Mouse (Mus musculus): ENCODE measurements around the gene Vsx2. TPM values are rescaled to one million over a fixed set of nuclear protein-coding genes. Genes with fewer than 3 reads are reported as not detected.

Vsx2 gene
- total and polyA plus RNA-seq, 3 experiments = not detected

- H3K4me1 ChIP-seq (ENCODE audit: control insufficient read depth in 1 of 2, insufficient read depth in 2 of 2) = no peaks in the 10 kb centered on the region
- no peak overlapping the region for H3K27ac ChIP-seq (ENCODE audit: insufficient read depth, low read depth)
- H3K27me3 ChIP-seq (replicated peaks) = peaks cover 6% of the 10 kb centered on the region
- no peak for DNase-seq (ENCODE audit: extremely low read depth)
- H3K9ac ChIP-seq (ENCODE audit: insufficient read depth, low read depth) = no peak overlapping the region
- dilution Hi-C loops (cut with MboI; ENCODE audit: extremely low pct_ligation_motif_present, extremely low pct_unique_long_range_greater_than_20kb, low sequenced_read_pairs) (no loop called here), in situ Hi-C loops (cut with MboI; ENCODE audit: low pct_ligation_motif_present, low pct_unique_long_range_greater_than_20kb, low sequenced_read_pairs) (no loop called here)
- no peaks in the 10 kb centered on the region for H3K36me3 ChIP-seq (replicated peaks in 1 of 2; ENCODE audit: control insufficient read depth in 1 of 2, insufficient read depth in 1 of 2, low read length in 1 of 2)
- TF ChIP-seq RAD21 (IDR thresholded peaks at IDR 0.05; ENCODE audit: low read depth, low read length) = no peak
- TF ChIP-seq ZNF384 (IDR thresholded peaks at IDR 0.05; ENCODE audit: low read depth, low read length) = no peak
- TF ChIP-seq NELFE (IDR thresholded peaks at IDR 0.05; ENCODE audit: low read depth, low read length) = no peak
- TF ChIP-seq JUN (IDR thresholded peaks at IDR 0.05; ENCODE audit: insufficient read depth, low read depth, low read length) = no peak
- TF ChIP-seq TBP (conservative IDR thresholded peaks at IDR 0.05; ENCODE audit: low read depth, low read length) = no peak
- no peak for TF ChIP-seq MAFK (IDR thresholded peaks at IDR 0.05; ENCODE audit: insufficient replicate concordance, low read length)
- no peak for TF ChIP-seq BHLHE40 (IDR thresholded peaks at IDR 0.05; ENCODE audit: low read depth, low read length)
- no peak for TF ChIP-seq CHD2 (IDR thresholded peaks at IDR 0.05; ENCODE audit: low read length)
- H3K4me3 ChIP-seq (replicated peaks in 1 of 3; ENCODE audit: low read depth in 2 of 3, low read length in 2 of 3, poor library complexity in 1 of 3) = no peak overlapping the region
- H3K4me2 ChIP-seq (ENCODE audit: insufficient read depth, low read depth, poor library complexity, severe bottlenecking) = no peak overlapping the region
- no peaks in the 10 kb centered on the region for H3K79me2 ChIP-seq (replicated peaks; ENCODE audit: control insufficient read depth, extremely low read depth, insufficient read depth, poor library complexity, severe bottlenecking)
- no peaks in the 10 kb centered on the region for H3K9me3 ChIP-seq (replicated peaks; ENCODE audit: low read length)
Observed at GRCm38 (mm10) chr12:84624601-84625000, 55.0 kb downstream of the Vsx2 start.

- DNase-seq (ENCODE audit: extremely low read depth) = no peak
Observed at GRCm38 (mm10) chr12:84625116-84625515, 55.6 kb downstream of the Vsx2 start.

More at GRCm38 (mm10) chr12:84625116-84625515, 55.6 kb downstream of the Vsx2 start:
- H3K9ac ChIP-seq (ENCODE audit: insufficient read depth, low read depth) = no peak overlapping the region
- H3K36me3 ChIP-seq (replicated peaks in 1 of 2; ENCODE audit: control insufficient read depth in 1 of 2, insufficient read depth in 1 of 2, low read length in 1 of 2) = no peaks in the 10 kb centered on the region
- H3K4me2 ChIP-seq (ENCODE audit: insufficient read depth, low read depth, poor library complexity, severe bottlenecking) = no peak overlapping the region
- no peak overlapping the region for H3K27ac ChIP-seq (ENCODE audit: insufficient read depth, low read depth)
- dilution Hi-C loops (cut with MboI; ENCODE audit: extremely low pct_ligation_motif_present, extremely low pct_unique_long_range_greater_than_20kb, low sequenced_read_pairs) (no loop called here), in situ Hi-C loops (cut with MboI; ENCODE audit: low pct_ligation_motif_present, low pct_unique_long_range_greater_than_20kb, low sequenced_read_pairs) (no loop called here)
- H3K79me2 ChIP-seq (replicated peaks; ENCODE audit: control insufficient read depth, extremely low read depth, insufficient read depth, poor library complexity, severe bottlenecking) = no peaks in the 10 kb centered on the region
- H3K4me3 ChIP-seq (replicated peaks in 1 of 3; ENCODE audit: low read depth in 2 of 3, low read length in 2 of 3, poor library complexity in 1 of 3) = no peak overlapping the region
- H3K27me3 ChIP-seq (replicated peaks) = peaks cover 6% of the 10 kb centered on the region
- no peaks in the 10 kb centered on the region for H3K9me3 ChIP-seq (replicated peaks; ENCODE audit: low read length)
- TF ChIP-seq TCF12 (IDR thresholded peaks at IDR 0.05; ENCODE audit: low read depth, low read length) = no peak
- no peak for TF ChIP-seq EP300 (IDR thresholded peaks at IDR 0.05; ENCODE audit: low read length)
- no peak for TF ChIP-seq MAX (IDR thresholded peaks at IDR 0.05; ENCODE audit: low read length)
- no peak for TF ChIP-seq NRF1 (IDR thresholded peaks at IDR 0.05; ENCODE audit: low read depth, low read length)
- no peak for TF ChIP-seq ZNF384 (IDR thresholded peaks at IDR 0.05; ENCODE audit: low read depth, low read length)
- no peak for TF ChIP-seq TBP (conservative IDR thresholded peaks at IDR 0.05; ENCODE audit: low read depth, low read length)
- TF ChIP-seq HCFC1 (IDR thresholded peaks at IDR 0.05; ENCODE audit: low read depth, low read length) = no peak
- TF ChIP-seq MEF2A (IDR thresholded peaks at IDR 0.05; ENCODE audit: borderline replicate concordance, low read depth, low read length) = no peak
- TF ChIP-seq MXI1 (IDR thresholded peaks at IDR 0.05; ENCODE audit: low read depth, low read length) = no peak
- TF ChIP-seq NELFE (IDR thresholded peaks at IDR 0.05; ENCODE audit: low read depth, low read length) = no peak
- TF ChIP-seq MYC (IDR thresholded peaks at IDR 0.05; ENCODE audit: low read depth, low read length) = no peak
- TF ChIP-seq POLR2A (IDR thresholded peaks at IDR 0.05; ENCODE audit: low read depth, low read length) = no peak
- TF ChIP-seq MAZ (IDR thresholded peaks at IDR 0.05; ENCODE audit: low read depth, low read length) = no peak
- TF ChIP-seq ZMIZ1 (IDR thresholded peaks at IDR 0.05; ENCODE audit: low read depth, low read length) = no peak
- TF ChIP-seq GABPA (IDR thresholded peaks at IDR 0.05; ENCODE audit: insufficient replicate concordance, low read depth, low read length) = no peak
- TF ChIP-seq ELF1 (IDR thresholded peaks at IDR 0.05; ENCODE audit: low read depth, low read length) = no peak
- TF ChIP-seq JUN (IDR thresholded peaks at IDR 0.05; ENCODE audit: insufficient read depth, low read depth, low read length) = no peak
- no peak for TF ChIP-seq ZKSCAN1 (IDR thresholded peaks at IDR 0.05; ENCODE audit: borderline replicate concordance, low read depth, low read length)
- H3K4me1 ChIP-seq (ENCODE audit: control insufficient read depth in 1 of 2, insufficient read depth in 2 of 2) = no peaks in the 10 kb centered on the region
